Mouse (Mus musculus) lung, adult 10 weeks (tissue): Measurements from ENCODE around the gene Lime1. TPM values are rescaled to one million over a fixed set of nuclear protein-coding genes. Genes with fewer than 3 reads are reported as not detected.

ENCODE experiments used
- polyA plus RNA-seq: library from polyadenylated mRNA; stranded (reverse); fragments of 350-450 nt; fragmentation: Illumina TruSeq; extraction: RNeasy Lipid Tissue Mini Kit (QIAGEN cat#74804); gene quantifications from one replicate; pipeline ENCODE4 v1.2.3, GENCODE M21; 2014; ENCODE audit warnings: low read depth, low replicate concordance; ENCODE audit not compliant: insufficient read depth

Gene Lime1
- 18.4 TPM for polyA plus RNA-seq

DNA sequence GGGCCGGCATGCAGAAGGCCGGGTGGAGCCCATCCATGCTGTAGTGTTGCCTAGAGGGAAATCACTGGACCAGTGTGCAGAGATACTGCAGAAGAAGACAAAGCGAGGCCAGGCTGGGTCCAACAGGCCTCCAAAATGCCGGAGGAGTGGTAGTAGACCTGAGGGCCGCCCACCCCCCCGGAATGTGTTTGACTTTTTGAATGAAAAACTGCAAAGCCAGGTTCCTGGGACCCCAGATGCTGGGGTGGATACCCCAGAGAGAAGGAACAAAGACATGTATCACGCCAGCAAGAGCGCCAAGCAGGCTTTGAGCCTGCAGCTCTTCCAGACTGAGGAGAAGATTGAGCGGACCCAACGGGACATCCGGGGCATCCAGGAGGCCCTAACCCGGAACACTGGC lies at the start of gene Lime1:
Gene Lime1, plus strand, starts transcription at position 301 of the 400 bp plus-strand sequence.

DNA sequence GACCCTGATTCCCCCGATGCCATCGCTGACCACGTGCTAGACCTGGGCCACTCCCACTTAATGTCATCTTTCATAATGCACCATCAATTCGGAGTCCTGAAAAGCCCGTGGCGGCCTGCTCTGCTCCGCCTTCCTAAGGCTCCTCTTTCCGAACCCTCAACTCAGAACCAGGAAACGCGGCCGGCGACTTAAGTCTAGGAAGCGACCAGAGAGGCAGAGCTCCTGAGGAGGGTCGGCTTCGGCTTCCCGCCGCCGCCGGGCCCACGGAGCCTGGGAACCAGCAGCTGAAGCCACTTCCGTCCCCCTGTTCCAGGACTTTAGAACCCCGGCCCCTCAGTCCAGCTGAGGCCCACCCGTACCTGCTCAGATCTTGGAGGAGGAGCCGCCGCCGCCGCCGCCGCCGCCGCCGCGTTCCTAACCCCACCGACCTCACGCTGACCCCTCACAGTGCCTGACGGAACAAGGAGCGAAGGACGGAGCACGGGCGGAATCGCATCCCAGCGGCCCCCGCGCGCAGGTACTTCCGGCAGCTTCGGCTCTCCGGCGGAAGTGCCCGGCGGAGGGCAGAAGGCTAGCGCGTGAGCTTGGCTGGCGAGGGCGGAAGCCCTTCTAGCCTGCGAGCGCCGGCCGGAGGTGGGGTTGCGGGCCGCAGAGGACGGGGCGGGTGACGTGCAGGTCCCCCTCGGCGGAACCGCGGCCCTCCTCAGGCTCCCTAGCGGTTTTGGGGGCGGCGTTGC lies 14.8 kb upstream of the Lime1 start, which contains the start of the genes Zgpat and Arfrp1:
Gene Zgpat, plus strand, starts transcription at position 69 of the 737 bp plus-strand sequence.
Gene Arfrp1, minus strand, starts transcription at position 545 of the 737 bp plus-strand sequence.

Other genes starting within 250 kb of the Lime1 start
- gene Kcnq2, start 244.8 kb upstream of the Lime1 start, polyA plus RNA-seq: not detected
- 7.4 TPM for gene Eef1a2, start 223.1 kb upstream of the Lime1 start, polyA plus RNA-seq
- 150 TPM for gene Ppdpf, start 192.8 kb upstream of the Lime1 start, polyA plus RNA-seq
- 0.21 TPM for gene Ptk6, start 177.3 kb upstream of the Lime1 start, polyA plus RNA-seq
- 2.4 TPM for gene Srms, start 166.9 kb upstream of the Lime1 start, polyA plus RNA-seq
- gene Fndc11, start 160.1 kb upstream of the Lime1 start, polyA plus RNA-seq: 0.86 TPM
- gene Helz2, start 138.1 kb upstream of the Lime1 start, polyA plus RNA-seq: 9.0 TPM
- gene Gmeb2, start 92.0 kb upstream of the Lime1 start, polyA plus RNA-seq: 7.6 TPM
- gene Stmn3, start 65.6 kb upstream of the Lime1 start, polyA plus RNA-seq: 0.21 TPM
- 9.1 TPM for gene Rtel1, start 60.3 kb upstream of the Lime1 start, polyA plus RNA-seq
- gene Zgpat, start 15.2 kb upstream of the Lime1 start, polyA plus RNA-seq: 16.6 TPM
- 50.5 TPM for gene Arfrp1, start 14.7 kb upstream of the Lime1 start, polyA plus RNA-seq
- gene Zbtb46, start 79.3 kb downstream of the Lime1 start, polyA plus RNA-seq: 7.0 TPM
- not detected for gene Abhd16b, start 113.1 kb downstream of the Lime1 start, polyA plus RNA-seq
- 87.0 TPM for gene Tpd52l2, start 117.1 kb downstream of the Lime1 start, polyA plus RNA-seq
- 21.3 TPM for gene Dnajc5, start 140.4 kb downstream of the Lime1 start, polyA plus RNA-seq
- gene Uckl1, start 204.8 kb downstream of the Lime1 start, polyA plus RNA-seq: 36.1 TPM
- gene Prpf6, start 211.8 kb downstream of the Lime1 start, polyA plus RNA-seq: 23.2 TPM
- gene Zfp512b, start 212.7 kb downstream of the Lime1 start, polyA plus RNA-seq: 5.6 TPM
- 7.1 TPM for gene Samd10, start 219.1 kb downstream of the Lime1 start, polyA plus RNA-seq